Mouse (Mus musculus) cerebellum, adult 9-11 months (tissue): ENCODE measurements at regions not wholly inside any gene's neighbourhood (a gene's known extent, or its start where the extent isn't known, plus 50 kb on each side); places are given as distances from the start of the nearest gene placed in this dataset.

Experiments used
- DNase-seq: peaks from one replicate; pipeline ENCODE4 v3.0.0; 2022

DNA sequence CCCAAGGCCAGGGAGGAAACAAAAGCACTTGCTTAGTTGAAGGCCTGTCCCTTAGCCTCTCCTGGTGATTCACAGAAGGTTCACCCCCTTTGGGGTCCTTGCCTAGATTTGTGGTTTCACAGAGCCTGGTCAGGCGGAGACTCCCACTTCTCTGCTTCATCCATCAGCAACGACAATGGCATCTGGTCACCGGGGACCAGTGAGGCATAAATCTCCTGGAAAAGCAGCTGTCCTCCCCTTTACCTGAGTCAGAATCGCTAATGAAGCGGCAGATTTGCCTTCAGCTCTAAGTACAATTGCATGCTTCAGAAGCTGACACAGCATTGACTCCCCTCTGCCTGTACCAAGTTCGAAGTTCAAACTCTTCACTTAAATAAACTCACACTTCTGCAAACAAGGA is 353.7 kb upstream of the Atp11b start:
- no peak for DNase-seq

DNA sequence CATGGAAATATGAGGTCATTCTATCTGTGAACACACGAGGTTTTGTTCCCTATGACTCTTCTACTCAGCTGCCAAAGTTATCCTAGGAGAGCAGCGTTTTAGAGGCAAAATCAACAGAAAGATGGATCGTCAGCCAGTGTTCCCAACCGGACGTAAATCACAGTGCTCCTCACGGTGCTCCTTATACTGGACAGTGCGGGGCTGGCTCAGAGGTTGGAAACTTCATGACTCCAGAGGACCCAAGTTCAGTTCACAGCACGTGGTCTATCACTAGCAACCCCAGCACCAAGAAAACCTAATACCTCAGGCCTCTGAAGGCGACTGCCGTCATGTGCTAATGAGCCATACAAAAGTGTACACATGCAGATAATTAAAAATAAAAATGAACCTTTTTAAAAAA is 351.2 kb upstream of the Atp11b start:
- no peak for DNase-seq

DNA sequence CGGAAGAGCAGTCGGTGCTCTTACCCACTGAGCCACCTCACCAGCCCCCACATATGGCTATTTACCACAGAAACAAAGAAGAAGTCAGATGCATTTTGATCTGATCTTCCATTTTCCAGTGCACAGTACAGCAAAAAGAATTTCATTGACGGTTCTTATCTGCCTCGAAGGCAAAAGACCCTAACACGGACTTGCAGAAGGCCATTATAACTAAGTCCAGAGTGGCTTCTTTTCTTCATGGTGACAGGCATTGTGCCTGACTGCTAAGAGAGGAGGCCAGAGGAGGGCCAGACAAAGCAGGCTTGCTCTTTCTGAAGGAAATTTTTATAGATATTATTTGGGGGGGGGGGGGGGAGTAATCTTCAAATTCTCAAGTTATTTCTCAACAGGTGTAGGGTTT is 350.0 kb upstream of the Atp11b start:
- no peak for DNase-seq

DNA sequence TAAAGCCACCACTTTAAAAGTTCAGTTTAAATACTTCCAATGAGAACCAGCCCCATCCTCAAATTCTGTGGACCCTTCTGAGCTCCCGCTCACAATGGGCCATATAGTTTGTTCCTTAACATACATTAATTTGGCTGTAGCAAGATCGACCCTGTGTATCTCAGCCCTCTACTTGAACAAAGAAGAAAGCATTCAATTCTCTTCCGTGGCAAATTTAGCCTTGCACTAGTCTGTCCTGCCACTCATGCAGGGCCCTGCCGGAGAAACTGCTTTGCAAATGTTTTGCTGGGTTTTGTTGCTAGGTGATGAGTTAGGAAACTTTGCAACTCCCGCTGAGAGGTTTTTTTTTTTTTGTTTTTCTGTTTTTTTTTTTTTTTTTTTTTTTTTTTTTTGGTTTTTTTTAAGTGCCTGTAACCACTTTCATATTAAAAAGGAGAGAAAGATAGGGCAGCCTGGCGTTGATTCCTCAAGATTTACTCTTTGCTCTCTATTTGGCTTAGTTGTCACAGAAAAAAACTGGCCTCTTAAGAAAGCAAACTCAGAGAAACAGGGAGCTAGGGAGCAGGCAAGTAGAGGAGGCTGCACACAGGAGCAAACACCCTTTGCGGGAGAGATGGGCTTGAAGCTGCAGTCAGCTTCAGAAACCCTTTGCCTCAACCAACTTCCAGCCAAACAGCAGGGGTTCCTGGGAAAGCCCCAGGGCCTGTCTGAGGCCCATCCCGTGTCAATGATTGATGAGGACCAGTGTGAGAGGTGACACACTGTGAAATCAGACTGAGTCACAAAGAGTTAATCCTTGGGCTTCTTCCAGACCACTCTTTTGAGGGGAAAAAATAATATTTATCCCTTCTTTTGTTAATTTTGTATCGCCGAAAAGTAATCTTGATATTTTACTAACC is 349.2 kb upstream of the Atp11b start:
- DNase-seq: no peak

DNA sequence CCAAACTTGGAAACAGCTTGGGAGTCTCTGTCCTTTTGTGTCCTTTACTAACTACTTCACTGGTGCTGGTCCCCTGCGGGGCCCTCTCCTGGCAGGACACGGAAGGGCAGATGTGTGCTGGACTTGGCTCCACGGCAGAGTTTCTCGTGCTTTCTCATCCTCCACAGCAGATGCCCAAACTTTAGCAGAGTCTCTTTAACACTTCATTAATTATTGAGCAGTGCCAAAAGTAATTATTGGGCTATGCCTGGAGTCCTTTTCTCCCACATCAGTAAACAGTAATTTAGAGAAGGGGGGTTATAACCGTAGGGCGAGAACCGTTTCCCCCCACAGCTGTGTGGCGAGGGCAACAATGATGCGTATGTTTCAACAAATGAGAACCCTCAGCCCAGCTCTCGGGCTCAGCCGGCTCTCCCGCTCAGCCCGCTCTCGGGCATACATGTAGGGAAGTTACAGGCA is 348.3 kb upstream of the Atp11b start:
- DNase-seq: peak; percentile 4

DNA sequence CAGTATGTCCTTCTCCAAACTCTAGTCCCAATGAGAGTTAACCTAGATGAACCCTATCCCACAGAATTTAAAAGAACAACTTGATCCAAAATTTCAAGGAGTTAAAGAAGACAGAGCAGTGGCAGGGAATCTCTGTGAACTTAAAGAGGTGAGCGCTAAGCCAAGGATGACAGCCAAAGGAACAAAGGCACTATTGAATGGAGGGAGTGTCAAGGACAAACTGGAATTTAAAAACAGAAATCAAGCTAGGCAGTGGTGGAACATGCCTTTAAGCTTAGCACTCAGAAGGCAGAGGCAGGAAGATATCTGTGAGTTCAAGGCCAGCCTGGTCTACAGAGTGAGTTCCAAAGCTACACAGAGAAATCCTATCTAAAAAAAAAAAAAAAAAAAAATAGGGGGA is 316.2 kb upstream of the Atp11b start:
- no peak for DNase-seq

DNA sequence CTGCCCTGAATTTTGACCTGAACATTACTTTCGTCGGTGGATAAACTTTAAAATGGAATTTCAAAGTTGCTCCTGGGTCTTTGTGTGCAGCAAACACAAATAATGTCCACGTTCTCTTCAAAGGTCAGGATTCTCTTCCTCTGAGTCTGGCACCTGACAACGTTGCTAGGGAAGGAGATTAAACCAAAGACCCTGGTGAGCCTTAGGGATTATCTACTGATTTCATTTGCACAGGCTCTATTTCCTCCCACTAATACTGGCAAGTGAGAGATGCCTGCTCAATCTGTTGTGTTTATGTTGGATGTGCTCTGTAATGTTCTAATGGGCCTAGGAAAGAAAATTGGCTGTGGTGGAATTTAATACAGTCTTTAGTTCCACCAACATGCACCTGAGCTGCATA is 291.0 kb upstream of the Atp11b start:
- no peak for DNase-seq

DNA sequence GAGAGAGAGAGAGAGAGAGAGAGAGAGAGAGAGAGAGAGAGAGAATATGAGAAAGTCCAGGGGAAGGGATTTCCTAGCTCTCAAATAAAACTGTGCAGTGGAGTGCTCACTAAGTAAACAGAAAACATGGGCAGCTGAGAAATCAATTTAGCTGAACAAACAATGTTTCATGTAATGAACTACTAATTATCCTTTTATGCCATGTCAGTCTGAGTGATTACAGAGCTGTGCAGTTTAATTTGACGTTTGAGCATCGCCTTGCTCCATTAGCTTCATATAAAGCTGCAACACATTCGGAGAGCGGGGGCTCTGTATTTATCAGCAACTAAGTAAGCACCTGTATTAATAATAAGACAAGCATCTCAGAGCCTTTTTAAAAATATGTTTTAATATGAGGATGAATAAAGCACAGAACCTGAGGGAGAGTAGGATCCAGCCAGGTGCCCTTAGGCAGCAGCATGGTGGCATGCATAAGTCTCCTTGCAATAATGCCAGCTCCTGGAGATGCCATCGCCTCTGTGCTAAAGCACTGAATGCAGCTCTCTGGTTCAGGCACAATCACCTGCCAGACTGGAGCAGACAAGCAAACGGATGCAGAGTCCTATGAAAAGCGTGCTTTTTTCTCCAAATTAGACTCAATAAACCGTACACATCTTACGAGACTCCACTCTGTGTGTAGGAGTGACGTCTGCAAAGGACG is 289.5 kb upstream of the Atp11b start:
- DNase-seq: no peak

DNA sequence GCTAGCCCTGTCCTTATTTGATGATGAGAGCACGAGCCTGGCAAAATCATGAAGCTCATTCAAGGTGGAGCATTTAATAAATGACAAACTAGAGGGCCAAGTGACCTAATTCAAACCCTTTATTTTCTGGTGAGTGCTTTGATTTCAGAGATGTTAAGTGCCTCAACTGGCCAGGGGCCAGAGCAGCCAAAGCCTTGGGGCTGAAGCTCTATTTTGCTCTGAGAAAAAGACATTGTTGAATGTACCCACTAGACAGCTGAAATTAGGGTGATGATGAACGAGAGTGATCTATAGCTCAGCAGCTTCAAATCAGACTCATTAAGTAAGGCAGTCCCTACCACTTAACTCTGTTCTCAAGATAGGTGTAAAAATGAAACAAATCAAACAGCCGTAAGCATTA is 287.9 kb upstream of the Atp11b start:
- DNase-seq: no peak

DNA sequence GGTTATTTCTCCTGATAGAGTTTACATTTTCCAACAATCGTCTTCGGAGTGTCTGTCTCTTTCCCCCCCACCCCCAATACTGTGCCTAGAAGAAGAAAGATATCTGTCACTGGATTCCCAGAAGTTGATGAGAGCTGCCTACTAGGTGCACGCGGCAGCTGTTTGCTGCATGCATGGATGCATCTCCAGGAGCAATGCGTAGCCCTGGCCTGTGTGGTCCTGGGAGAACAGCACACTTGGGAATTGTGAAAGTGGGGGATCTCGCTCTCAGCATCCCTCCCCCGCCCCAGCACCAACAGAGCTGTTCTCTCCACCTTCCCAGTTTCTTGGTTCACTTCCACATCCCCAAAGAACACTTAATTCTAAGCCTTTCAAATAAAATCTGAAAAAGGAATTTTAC is 280.6 kb upstream of the Atp11b start:
- DNase-seq: no peak

DNA sequence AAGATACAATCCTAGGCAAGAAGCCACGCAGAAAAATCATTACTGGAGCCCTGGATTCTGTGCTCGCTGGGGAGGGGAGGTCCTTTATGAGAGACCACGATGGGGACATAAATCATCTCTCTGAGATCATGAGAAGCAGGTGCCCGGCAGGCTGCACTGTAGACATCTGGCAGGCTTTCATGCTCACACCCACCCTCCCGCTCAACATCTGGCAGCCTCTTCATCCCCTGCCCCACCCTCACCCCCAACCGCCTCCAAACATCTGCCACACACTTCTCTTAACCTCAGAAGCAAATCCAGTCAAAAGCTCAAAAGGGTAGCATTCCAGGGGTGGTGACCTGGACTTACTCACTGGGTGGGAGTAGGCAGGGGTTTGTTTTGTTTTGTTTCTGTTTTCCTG is 279.5 kb upstream of the Atp11b start:
- no peak for DNase-seq

DNA sequence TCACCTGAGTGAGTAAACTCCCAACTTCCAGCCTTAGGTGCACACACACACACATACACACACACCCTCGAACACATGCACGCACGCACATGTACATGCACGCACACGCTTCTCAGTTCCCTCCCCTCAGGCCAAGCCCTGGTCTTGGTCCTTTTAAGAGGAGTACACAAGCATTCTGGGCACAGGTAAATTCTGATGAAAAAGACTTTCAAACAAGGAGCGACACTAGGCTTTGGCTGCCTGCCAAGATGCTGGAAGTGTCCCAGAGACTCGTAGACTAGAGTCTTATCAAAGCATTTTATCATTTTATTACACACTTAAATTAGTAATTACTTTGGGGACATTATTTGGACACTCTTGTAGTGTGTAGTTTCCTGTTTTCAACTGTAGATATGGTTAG is 278.6 kb upstream of the Atp11b start:
- no peak for DNase-seq

DNA sequence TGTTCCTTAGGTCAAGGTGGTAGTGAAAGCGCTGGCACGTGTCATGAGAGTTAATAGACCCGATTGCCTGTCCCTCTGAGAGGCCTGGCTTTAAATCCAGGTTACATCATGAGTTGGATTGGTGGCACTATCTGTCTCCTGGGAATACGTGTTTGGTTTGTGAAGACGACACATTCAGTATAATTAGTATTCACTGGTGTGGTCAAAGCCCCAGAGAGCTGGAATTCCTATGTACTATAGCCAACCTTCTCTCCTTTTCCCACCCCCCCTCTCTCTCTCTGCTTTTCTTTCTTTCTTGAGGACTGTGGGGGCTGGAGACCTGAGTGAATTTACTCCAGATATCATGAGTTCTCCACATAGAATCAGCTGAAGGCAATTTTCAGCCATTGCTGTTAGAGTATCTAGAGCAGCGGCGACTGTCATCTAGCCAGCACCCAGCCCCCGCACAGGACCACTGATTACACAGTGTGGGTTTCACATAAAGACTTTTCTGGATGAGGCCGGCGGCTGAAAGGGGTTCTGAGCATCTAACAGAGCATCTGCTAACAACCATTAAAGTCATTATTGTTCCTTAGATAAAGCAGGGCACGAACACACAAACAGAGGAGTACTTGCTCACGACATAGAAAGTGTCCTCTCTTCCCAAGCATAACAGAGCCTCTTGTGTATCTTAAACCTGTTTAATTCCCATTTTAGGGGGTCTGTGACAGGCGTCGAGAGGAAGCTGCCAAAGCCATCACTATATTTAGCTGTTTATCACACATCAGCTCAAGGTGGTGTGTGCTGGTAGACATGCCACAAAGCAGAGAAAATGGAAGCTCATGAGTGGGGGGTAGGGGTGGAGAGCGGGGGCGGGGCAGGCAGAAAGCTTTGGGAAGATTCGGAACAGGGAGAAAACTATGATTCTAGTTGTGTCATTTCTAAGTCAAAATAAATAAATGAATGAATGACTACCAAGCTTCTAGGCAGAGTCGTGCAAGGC is 272.9 kb upstream of the Atp11b start:
- no peak for DNase-seq

DNA sequence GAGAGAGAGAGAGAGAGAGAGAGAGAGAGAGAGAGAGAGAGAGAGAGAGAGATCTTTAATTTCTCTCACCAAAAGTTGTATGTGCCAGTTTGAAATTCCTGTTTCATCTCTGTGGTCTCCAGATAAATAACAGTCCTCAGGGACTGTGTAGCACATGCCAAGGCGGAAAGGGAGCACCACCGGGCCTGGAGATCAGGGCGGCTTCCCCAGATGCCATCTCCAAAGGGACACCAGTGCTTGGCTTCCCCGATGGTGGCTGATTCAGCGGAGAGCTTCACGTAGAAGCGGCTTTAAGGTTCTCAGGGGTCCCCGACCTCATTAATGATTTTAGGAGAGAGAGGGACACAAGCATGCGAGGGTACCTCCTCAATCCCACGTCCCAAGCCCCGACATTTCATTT is 272.1 kb upstream of the Atp11b start:
- DNase-seq: no peak

DNA sequence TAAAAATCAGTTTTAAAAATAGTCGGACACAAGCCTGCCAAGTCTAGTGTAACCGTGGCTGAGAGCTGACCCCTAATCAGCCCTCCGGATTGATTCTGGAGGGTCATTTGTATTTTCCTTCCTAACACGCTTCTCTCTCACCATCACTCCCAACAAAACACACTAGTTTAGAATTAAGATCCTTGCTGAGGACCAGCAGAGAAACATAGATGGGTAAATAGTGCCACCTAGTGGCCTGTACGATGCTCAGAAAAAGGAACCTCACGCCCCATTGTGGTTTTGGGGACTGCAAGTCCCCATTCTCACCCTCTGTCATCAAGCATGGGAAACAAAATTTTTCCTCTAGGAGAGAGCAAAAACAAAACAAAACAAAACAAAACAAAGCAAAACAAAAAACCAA is 271.6 kb upstream of the Atp11b start:
- DNase-seq: peak; percentile 27

DNA sequence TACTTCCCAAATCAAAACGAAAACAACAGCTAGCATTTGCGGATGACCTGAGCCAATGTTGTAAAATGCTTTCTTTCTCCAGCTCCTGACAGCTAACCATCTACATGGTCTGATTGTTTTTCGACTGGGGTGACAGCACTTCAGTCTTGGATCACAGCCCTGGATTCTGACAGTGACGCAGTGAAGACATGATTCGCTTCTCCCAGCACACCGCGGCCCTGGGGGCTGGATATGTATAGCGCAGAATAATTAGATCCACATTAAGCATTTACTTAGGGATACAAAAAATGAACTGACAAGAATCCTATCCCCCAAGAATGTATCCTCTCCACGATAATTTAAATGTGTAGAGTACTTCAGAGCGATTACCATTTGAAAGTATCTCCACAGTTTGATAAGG is 271.1 kb upstream of the Atp11b start:
- DNase-seq: no peak

DNA sequence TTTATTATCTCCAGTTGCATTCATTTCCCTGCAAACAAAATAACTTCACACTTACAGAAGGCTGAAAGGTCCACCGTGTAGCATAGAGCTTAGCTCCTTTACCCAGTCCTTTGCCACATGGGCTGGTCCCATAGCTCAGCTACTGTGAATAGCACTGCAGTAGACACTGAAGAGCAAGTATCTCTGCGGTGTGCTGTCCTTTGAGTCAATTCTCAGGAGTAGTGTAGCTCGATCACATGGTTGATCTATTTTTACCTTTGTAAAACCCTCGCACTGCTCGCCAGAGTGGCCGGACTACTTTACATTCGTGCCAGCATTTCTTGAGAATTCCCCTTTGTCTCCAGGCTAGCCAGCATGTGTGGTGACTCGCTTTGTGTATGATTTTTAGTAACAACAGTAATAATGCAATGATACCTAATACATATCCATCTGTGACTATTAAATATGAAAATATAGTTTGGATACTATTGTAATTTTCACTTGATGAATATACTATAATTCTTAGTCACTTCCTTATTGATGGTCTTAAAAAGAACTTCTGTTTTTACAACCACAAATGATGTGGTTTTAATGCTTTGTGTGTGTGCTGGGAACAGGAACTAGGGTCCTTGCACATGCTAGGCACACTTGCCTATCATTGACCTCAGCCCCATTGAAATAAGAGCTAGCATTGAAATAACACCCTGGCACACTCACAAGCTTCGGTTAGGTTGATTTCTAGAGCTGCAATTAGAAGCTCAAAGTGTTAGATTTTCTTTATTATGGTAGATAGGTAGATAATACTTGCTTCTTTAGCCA is 257.7 kb upstream of the Atp11b start:
- DNase-seq: no peak

DNA sequence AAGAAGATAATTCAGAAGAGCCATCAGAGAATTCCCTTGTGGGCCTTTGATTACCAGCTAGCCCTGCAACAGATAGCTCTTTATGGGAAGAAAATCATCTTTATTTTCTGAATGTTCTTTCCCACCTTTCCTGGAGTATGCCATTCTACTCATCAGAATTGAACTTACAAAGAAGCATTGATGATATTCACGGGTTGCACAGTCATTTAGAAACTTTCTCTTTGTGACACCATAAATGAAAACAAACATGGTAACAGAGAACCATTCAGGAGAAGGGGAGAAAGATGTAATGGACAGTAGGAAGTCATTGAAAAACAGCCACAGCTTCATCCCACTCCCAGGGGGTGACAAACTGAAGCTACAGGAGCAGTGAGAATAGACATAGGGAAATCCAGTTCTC is 243.6 kb upstream of the Atp11b start:
- no peak for DNase-seq

DNA sequence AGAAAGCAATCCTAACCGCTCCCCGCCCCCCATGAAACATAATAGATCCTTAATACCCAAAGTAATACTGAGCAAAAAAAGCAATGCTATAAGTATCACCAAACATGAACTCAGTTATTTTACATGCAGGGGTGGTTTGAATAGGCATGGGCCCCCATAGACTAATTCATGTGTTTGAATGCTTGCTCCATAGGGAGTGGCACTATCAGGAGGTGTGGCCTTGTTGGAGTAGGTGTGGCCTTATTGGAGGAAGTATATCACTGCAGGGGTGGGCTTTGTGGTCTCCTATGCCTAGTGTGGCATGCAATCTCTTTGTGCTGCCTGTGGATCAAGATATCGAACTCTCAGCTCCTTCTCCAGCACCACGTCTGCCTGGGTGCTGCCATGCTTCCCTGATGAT is 237.4 kb upstream of the Atp11b start:
- DNase-seq: no peak

DNA sequence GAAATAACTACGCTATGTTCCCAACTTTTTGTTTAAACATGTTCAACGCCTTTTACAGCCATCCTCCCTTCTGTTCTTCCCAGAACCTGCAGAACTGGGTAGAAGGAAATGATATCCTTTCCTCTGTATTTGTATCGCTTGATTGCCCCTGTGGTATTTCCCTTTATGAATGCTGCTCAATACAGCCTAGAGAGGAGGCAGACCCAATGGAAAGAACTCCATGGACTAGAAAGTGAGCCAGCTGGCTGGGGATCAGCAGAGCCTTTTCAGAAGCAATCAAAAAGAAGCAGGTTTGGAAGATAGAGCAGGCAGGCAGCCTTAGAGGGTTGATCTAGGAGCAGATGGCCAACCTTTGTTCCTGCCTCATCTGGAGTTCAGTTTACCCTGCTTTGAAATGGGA is 233.8 kb upstream of the Atp11b start:
- DNase-seq: no peak

DNA sequence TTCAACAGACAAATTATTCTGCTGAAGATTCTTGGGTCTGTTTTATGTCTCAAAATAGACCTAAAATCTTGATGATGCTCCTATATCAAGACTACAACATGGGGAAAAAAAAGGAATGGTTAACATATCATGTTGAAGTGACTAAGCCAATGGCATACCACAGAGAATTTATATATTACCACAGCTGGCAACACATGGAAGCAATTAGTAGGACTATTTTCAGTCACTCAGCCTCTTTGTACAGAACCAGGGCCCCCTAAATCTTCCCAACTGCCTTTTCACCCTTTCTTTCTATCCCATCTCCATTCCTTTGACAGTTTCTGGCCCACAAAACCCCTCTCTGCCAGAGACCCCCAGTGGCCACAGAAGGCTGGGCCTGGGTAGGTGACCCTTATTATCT is 206.2 kb upstream of the Atp11b start:
- no peak for DNase-seq

DNA sequence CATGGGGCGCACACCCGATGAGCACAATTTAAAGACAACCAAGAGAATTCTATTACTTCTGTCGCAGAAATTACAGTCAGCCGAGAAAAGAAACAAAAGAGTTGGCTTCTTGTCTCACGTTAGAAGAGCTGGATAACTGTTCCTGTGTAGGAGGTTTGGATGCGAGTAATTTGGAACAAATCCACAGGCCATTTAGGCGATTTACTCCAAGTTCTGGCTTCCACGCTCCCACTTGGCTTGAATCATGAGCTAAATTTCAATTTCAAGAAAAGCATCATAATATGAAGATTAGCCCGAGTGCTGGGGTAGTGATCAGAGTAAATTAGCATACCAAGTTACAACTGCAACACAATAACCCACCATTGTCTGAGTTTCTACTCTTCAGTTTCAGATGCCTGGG is 202.1 kb upstream of the Atp11b start:
- no peak for DNase-seq
